Mouse (Mus musculus): ENCODE results near the gene Asah2. TPM values are rescaled to one million over a fixed set of nuclear protein-coding genes. Genes with fewer than 3 reads are reported as not detected.
"Not testable (repeated sequence)": the region's sequence is repeated elsewhere in the genome, so short reads cannot be mapped to it uniquely, and the experiment has no call there.

The Asah2 gene
- polyA plus RNA-seq, 1 experiment = 4.3 TPM

DNA sequence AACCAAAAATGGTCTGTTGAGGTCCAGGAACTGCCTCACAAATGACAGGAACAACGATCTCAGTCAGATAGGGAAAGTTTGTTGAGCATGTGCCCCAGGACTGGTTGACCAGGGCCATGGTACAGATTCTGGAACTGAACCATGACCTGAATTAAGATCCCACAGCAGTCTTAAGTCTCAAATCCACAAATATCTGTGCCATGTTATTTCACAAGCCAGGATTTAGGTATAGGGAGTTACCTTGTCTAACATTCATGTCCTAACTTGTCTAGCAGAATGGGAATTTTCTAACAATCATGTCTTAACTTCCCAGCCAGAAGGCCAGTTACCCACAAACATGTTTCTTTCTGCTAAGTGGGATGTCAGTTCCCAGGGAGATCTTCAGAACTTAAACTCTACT is 19.4 kb downstream of the Asah2 start:
- TF ChIP-seq POLR2A (IDR thresholded peaks at IDR 0.05; ENCODE audit: control insufficient read depth, extremely low read depth, insufficient read depth, low read length, poor library complexity) (no peak), CTCF (IDR thresholded peaks at IDR 0.05; ENCODE audit: borderline replicate concordance, control insufficient read depth, extremely low read depth, insufficient read depth, low read length, poor library complexity) (no peak)
- DNase-seq = no peak
- H3K36me3 ChIP-seq (ENCODE audit: control insufficient read depth, insufficient read depth, low read length) = no peaks in the 10 kb centered on the region
- no peak overlapping the region for H3K4me3 ChIP-seq (ENCODE audit: control insufficient read depth, insufficient read depth, low read length)
- no peak overlapping the region for H3K27ac ChIP-seq (ENCODE audit: control insufficient read depth, insufficient read depth, low read length)
- no peaks in the 10 kb centered on the region for H3K4me1 ChIP-seq (replicated peaks; ENCODE audit: control insufficient read depth, insufficient read depth, low read length)
- H3K27me3 ChIP-seq (ENCODE audit: control insufficient read depth, insufficient read depth, low read length) = no peaks in the 10 kb centered on the region
- 91% methylated on average over 1 of the region's 1 CpGs for WGBS

DNA sequence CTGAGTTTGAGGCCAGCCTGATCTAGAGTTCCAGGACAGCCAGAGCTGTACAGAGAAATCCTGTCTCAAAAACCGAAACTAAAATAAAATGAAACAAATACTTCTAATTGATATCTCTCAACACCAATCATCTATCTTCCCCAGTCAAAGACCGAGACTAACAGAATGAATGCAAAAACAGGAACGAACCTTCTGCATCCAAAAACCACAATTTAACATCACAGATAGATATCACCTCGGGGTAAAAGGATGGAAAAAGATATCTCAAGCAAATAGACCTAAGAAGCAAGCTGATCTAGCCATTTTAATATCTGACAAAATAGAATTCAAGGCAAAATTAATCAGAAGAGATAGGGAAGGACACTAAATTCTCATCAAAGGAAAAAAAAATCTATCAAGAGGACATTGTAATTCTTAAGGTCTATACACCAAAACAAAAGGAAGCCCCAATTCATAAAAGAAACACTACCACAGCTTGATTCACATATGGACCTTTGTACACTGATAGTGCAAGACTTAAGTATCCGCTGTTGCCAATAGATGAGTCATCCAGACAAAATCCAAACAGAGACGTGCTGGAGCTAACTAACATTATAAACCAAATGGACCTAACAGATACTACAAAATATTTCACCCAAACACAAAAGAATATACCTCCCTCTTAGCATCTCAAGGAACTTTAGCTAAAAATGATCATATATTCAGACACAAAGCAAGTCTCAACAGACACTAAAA is 20.1 kb downstream of the Asah2 start:
- 72% methylated on average over 6 of the region's 6 CpGs for WGBS
- Histone ChIP-seq H3K4me3 (ENCODE audit: control insufficient read depth, insufficient read depth, low read length) (no peak overlapping the region), H3K36me3 (ENCODE audit: control insufficient read depth, insufficient read depth, low read length) (no peaks in the 10 kb centered on the region), H3K27me3 (ENCODE audit: control insufficient read depth, insufficient read depth, low read length) (no peaks in the 10 kb centered on the region), H3K27ac (ENCODE audit: control insufficient read depth, insufficient read depth, low read length) (no peak overlapping the region), H3K4me1 (replicated peaks; ENCODE audit: control insufficient read depth, insufficient read depth, low read length) (no peaks in the 10 kb centered on the region)
- no peak for TF ChIP-seq POLR2A (IDR thresholded peaks at IDR 0.05; ENCODE audit: control insufficient read depth, extremely low read depth, insufficient read depth, low read length, poor library complexity)
- TF ChIP-seq CTCF (IDR thresholded peaks at IDR 0.05; ENCODE audit: borderline replicate concordance, control insufficient read depth, extremely low read depth, insufficient read depth, low read length, poor library complexity) = no peak
- DNase-seq = no peak

DNA sequence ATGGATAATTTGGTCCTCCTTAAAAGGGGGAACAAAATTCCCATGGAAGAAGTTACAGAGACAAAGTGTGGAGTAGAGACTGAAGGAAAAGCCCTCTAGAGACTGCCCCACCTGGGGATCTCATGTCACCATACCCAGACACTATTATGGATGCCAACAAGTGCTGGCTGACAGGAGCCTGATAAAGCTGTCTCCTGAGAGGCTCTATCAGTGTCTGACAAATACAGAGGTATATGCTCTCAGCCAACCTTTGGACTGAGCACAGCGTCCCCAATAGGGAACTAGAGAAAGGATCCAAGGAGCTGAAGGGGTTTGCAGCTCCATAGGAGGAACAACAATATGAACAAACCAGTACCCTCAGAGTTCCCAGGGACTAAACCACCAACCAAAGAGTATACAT is 23.2 kb downstream of the Asah2 start:
- not testable (repeated sequence) for H3K4me3 ChIP-seq (ENCODE audit: control insufficient read depth, insufficient read depth, low read length); H3K36me3 ChIP-seq (ENCODE audit: control insufficient read depth, insufficient read depth, low read length); H3K4me1 ChIP-seq (replicated peaks; ENCODE audit: control insufficient read depth, insufficient read depth, low read length); DNase-seq; H3K27me3 ChIP-seq (ENCODE audit: control insufficient read depth, insufficient read depth, low read length); H3K27ac ChIP-seq (ENCODE audit: control insufficient read depth, insufficient read depth, low read length)
- 94% methylated on average over 1 of the region's 1 CpGs for WGBS

DNA sequence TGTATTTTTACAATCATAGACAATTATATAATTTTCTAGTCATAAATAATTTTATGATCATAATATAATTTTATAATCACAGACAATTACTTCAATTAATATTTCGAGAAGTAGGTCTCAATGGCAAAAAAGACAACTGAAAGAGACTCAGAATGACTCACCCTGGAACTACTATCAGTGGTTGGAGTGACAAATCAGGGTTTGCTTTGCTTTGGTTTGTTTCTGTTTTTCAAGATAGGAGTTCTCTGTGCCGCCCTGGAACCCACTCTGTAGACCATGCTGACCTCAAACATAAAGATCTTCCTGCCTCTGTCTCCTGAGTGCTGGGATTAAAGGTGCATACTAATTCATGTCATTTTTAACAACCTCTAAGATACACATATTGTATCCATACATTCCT is 37.7 kb downstream of the Asah2 start:
- Histone ChIP-seq H3K27ac (ENCODE audit: control insufficient read depth, insufficient read depth, low read length) (no peak overlapping the region), H3K4me1 (replicated peaks; ENCODE audit: control insufficient read depth, insufficient read depth, low read length) (no peaks in the 10 kb centered on the region), H3K36me3 (ENCODE audit: control insufficient read depth, insufficient read depth, low read length) (no peaks in the 10 kb centered on the region), H3K27me3 (ENCODE audit: control insufficient read depth, insufficient read depth, low read length) (no peaks in the 10 kb centered on the region), H3K4me3 (ENCODE audit: control insufficient read depth, insufficient read depth, low read length) (no peak overlapping the region)
- 87% methylated on average over 2 of the region's 2 CpGs for WGBS
- DNase-seq = no peak
- TF ChIP-seq POLR2A (IDR thresholded peaks at IDR 0.05; ENCODE audit: control insufficient read depth, extremely low read depth, insufficient read depth, low read length, poor library complexity) (no peak), CTCF (IDR thresholded peaks at IDR 0.05; ENCODE audit: borderline replicate concordance, control insufficient read depth, extremely low read depth, insufficient read depth, low read length, poor library complexity) (no peak)

DNA sequence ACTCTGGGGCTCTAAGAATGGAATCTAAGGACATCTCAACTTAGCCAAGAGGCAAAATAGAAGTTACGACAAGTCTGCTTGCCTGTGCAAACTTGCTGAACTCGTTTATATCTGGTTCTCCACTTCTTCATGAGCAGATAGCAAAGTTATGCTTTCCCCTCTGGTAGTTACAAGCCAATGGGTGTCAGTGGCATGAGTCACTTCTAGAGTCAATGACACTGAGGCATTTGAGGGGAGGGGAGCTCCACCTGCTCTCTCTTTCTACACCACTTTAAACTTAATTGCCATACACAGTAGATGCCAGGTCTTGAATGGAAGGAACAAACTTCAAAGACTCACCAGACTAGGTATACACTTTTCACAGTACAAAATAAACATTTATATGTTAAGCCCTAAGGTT is 38.4 kb downstream of the Asah2 start:
- Histone ChIP-seq H3K36me3 (ENCODE audit: control insufficient read depth, insufficient read depth, low read length) (no peaks in the 10 kb centered on the region), H3K27me3 (ENCODE audit: control insufficient read depth, insufficient read depth, low read length) (no peaks in the 10 kb centered on the region), H3K4me3 (ENCODE audit: control insufficient read depth, insufficient read depth, low read length) (no peak overlapping the region), H3K4me1 (replicated peaks; ENCODE audit: control insufficient read depth, insufficient read depth, low read length) (no peaks in the 10 kb centered on the region), H3K27ac (ENCODE audit: control insufficient read depth, insufficient read depth, low read length) (no peak overlapping the region)
- no peak for DNase-seq
- 88% methylated on average over 2 of the region's 2 CpGs for WGBS
- TF ChIP-seq POLR2A (IDR thresholded peaks at IDR 0.05; ENCODE audit: control insufficient read depth, extremely low read depth, insufficient read depth, low read length, poor library complexity) = no peak
- TF ChIP-seq CTCF (IDR thresholded peaks at IDR 0.05; ENCODE audit: borderline replicate concordance, control insufficient read depth, extremely low read depth, insufficient read depth, low read length, poor library complexity) = no peak

DNA sequence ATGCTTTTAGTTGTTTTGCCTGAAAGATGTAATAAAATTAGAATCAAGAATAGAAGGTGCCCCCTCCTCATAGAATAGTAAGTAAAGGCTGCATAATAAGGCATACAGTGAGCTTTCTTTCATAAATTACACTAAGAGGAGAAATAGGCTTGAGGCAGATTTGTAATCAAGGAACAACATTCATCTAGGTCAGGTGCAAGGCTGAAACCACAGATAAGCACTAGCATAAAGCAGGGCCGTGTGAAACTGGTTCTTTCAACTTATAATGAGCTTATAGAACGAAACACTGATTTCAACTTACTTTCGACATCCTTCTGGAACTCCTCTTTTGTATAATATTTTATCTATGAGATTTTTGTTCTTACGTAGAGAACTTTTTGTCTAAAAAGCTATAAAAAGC is 40.3 kb downstream of the Asah2 start:
- Histone ChIP-seq H3K36me3 (ENCODE audit: control insufficient read depth, insufficient read depth, low read length) (no peaks in the 10 kb centered on the region), H3K4me1 (replicated peaks; ENCODE audit: control insufficient read depth, insufficient read depth, low read length) (no peaks in the 10 kb centered on the region), H3K27me3 (ENCODE audit: control insufficient read depth, insufficient read depth, low read length) (no peaks in the 10 kb centered on the region), H3K4me3 (ENCODE audit: control insufficient read depth, insufficient read depth, low read length) (no peak overlapping the region), H3K27ac (ENCODE audit: control insufficient read depth, insufficient read depth, low read length) (no peak overlapping the region)
- WGBS = 86% methylated on average over 4 of the region's 4 CpGs
- TF ChIP-seq CTCF (IDR thresholded peaks at IDR 0.05; ENCODE audit: borderline replicate concordance, control insufficient read depth, extremely low read depth, insufficient read depth, low read length, poor library complexity) (no peak), POLR2A (IDR thresholded peaks at IDR 0.05; ENCODE audit: control insufficient read depth, extremely low read depth, insufficient read depth, low read length, poor library complexity) (no peak)
- DNase-seq = no peak

DNA sequence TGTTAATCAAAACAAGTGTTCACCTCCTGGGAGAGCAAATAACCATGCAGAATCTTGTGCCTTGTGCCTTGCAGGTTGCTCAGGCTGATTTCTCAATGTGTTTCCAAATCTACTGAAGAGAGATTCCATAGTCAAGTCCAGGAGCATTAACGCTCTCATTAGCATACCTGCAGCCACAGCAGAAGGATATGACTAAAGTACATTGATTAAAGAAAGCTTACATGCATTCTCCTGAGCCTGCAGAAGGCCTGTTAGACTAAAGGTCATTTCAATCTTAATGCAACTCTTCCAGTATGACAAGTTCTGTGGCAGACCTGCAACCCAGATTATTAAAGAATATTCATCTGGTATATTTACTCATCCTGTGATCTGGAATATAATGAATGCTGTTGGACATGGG is 46.7 kb downstream of the Asah2 start:
- DNase-seq = no peak
- Histone ChIP-seq H3K27ac (ENCODE audit: control insufficient read depth, insufficient read depth, low read length) (no peak overlapping the region), H3K4me1 (replicated peaks; ENCODE audit: control insufficient read depth, insufficient read depth, low read length) (no peaks in the 10 kb centered on the region), H3K36me3 (ENCODE audit: control insufficient read depth, insufficient read depth, low read length) (no peaks in the 10 kb centered on the region), H3K4me3 (ENCODE audit: control insufficient read depth, insufficient read depth, low read length) (no peak overlapping the region), H3K27me3 (ENCODE audit: control insufficient read depth, insufficient read depth, low read length) (no peaks in the 10 kb centered on the region)
- 89% methylated on average over 1 of the region's 1 CpGs for WGBS
- no peak for TF ChIP-seq CTCF (IDR thresholded peaks at IDR 0.05; ENCODE audit: borderline replicate concordance, control insufficient read depth, extremely low read depth, insufficient read depth, low read length, poor library complexity)

Measured in thymus, adult 2 months (tissue).